Mouse (Mus musculus) bone marrow, adult 2 months (tissue): ENCODE results near the gene Mpst. TPM values are rescaled to one million over a fixed set of nuclear protein-coding genes. Genes with fewer than 3 reads are reported as not detected.

ENCODE experiments used
- H3K27ac ChIP-seq: fragments of 200-500 bp; 2 replicates; pipeline ENCODE4 v1.5.1; 2012; ENCODE audit warnings: low read depth, mild to moderate bottlenecking, control low read depth, inconsistent platforms, low read length; ENCODE audit not compliant: control insufficient read depth, poor library complexity, insufficient read depth
- H3K4me1 ChIP-seq: fragments of 200-500 bp; 2 replicates; pipeline ENCODE4 v1.6.1; 2011; ENCODE audit warnings: low read length; ENCODE audit not compliant: control insufficient read depth, insufficient read depth
- H3K4me3 ChIP-seq: fragments of 200-500 bp; replicated peaks from 2 replicates; pipeline ENCODE3; 2011; ENCODE audit warnings: mild to moderate bottlenecking, low read depth, low read length, control low read depth; ENCODE audit not compliant: control insufficient read depth
- CTCF ChIP-seq: fragments of 200-500 bp; IDR thresholded peaks from 2 replicates; pipeline ENCODE4 v1.5.1; 2011; ENCODE audit warnings: low read length, control low read depth; ENCODE audit not compliant: control insufficient read depth, insufficient read depth
- POLR2A ChIP-seq: fragments of 200-500 bp; IDR thresholded peaks from 2 replicates; pipeline ENCODE4 v1.6.1; 2011; ENCODE audit warnings: low read depth, mild to moderate bottlenecking, control low read depth, low read length, borderline replicate concordance; ENCODE audit not compliant: control insufficient read depth
- WGBS: fragments of 180-500 bp; shearing (Covaris S2); methylation state at CpG from one replicate; pipeline ENCODE4 v1.1.7; 2018; 5-methylcytosine and 5-hydroxymethylcytosine counted together
- polyA plus RNA-seq: library from polyadenylated mRNA; stranded (reverse); fragments of >200 nt; gene quantifications from 2 replicates; pipeline ENCODE4 v1.2.4, GENCODE M21; 2011; ENCODE audit warnings: low replicate concordance; ENCODE audit not compliant: missing spikeins, insufficient read depth, insufficient read length

Gene Mpst
- polyA plus RNA-seq, 1 experiment: 49.5 TPM

DNA sequence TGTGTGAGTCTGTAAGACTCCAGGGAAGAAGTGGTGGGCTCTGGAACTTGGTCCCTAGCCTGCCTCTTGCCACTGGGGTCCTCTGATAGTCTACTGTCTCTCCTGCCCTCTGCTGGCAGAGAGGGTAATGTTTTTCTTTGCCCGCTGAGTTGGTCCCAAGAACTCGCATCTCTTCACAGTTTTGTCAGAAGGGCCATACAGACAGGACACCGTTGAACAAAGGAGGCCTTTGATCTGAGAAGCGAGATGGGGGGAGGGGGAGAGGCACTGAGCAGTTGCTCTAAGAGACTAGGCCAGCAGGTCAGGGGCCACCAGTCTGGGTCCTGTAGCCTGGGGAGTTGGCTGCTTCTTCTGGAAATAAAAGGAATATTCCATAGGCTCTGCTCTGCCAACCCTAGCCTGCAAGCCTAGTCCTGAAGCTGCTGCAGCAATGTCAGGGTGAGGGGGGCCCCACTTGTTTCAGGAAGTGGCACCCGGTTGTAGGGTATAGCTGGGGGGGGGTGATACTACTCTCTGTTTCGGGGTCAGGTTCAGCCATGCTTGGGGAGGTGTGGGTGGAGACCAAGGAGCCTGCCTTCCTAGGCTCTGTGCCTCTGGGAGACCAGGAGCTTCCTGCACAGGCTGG is 28.8 kb downstream of the Mpst start:
- WGBS: 36% methylated on average over 6 of the region's 6 CpGs
- H3K27ac ChIP-seq: no peak overlapping the region
- TF ChIP-seq POLR2A (no peak), CTCF (peak; percentile 52; the same call in 1 of the 2 replicates)
- peaks cover 2% of the 10 kb centered on the region; the same call in 1 of the 2 replicates for H3K4me1 ChIP-seq
- H3K4me3 ChIP-seq: no peak overlapping the region

DNA sequence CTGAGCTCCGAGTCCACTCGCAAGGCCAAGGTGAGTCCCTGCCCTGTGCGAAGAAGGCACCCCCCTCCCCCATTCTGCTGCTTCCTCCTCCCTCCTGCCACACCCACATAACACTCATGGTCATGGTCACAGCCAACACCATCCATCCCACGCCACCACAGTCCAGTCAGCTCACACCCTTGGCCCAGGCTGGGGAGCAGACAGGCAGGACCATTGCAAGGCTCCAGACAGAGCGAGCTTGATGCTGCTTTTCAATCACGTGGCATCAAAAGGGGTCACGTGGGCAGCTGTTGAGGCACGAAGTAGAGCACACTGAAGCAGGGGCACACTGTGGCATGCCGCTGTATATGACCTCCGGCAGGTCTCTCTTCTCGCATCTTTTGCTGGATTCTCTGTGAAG is 29.5 kb downstream of the Mpst start:
- no peak overlapping the region for H3K4me3 ChIP-seq
- no peak for TF ChIP-seq POLR2A
- TF ChIP-seq CTCF: no peak
- no peak overlapping the region for H3K27ac ChIP-seq
- peaks cover 2% of the 10 kb centered on the region; the same call in 1 of the 2 replicates for H3K4me1 ChIP-seq
- WGBS: 82% methylated on average over 11 of the region's 11 CpGs

DNA sequence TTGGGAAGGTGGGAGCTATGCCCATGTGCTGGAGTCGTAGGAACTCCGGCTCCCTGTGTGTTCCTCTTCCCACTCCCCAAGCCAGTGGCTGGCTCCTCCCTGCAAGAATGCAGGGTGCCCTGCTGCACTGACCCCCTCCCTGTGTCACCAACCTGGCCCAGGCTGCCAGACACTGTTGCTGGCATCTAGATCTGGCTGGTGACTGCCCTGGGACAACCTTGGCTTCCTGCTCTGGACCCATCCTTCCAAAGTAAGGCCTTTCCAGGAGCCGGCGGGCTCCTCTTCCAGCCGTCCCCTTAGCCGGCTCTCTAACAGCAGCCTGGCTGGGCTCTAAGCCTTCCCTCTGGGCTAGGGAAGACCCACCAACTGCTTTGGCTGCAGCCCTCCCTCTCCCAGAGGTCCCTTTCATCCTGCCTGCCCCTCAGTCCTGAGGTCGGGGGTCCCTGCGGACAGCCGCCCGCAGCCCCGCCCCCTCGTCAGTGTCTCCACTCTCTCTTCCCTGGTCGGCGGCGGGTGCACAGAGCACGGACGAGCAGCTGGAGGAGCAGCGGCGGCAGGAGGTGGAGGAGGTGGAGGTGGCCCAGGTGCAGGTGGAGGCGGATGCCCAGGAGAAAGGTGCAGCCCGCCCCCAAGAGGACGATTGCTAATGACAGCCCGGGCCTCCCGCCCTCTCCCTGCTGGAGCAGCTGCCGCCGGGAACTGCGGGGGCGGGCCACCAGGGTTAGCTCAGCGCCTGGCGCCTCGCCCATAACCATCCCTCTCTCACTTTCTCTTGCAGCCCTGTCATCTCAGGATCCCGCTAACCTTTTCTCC is 30.4 kb downstream of the Mpst start:
- no peak overlapping the region for H3K27ac ChIP-seq
- 73% methylated on average over 30 of the region's 32 CpGs for WGBS
- peaks cover 3% of the 10 kb centered on the region; the same call in 1 of the 2 replicates for H3K4me1 ChIP-seq
- no peak overlapping the region for H3K4me3 ChIP-seq
- TF ChIP-seq CTCF: no peak
- TF ChIP-seq POLR2A: no peak

DNA sequence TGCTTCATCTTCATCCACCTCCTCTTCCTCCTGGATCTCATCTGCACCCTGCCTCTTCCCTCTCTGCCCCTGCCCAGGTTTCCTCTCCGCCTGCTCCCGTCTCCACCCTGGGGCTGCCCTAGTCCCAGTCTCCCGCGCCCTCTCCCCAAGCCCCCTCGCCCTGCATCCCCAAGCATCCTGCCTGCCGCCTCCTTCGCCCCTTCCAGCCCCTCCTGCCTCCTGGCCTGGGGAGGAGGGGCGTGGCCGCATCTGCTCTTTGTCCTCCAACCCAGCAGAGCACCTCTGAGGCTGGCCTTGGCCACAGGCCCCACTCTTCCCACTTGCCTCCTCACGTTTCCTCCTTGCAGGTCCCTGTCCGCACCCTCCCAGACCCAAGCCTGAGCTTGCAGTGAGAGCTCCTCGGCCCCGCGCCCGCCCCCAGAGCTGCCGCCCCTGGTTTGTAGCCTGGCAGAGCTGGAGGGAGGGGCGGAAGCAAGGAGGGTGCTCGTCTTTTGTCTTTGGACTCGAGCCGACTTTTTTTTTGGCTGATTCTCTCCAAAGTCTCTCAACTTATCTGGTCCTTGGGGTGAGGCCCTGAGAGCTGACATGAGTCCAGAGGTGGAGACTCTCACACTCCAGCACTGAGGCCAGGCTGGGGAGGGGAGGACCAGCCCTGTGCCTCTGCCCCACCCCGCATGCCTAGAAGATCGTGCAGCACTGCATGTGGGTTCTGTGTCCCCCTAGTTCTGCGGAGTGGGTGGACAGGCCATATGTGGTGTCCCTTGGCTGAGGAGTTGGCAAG is 31.2 kb downstream of the Mpst start:
- H3K4me1 ChIP-seq: peaks cover 3% of the 10 kb centered on the region; the same call in 1 of the 2 replicates
- TF ChIP-seq CTCF: no peak
- no peak for TF ChIP-seq POLR2A

DNA sequence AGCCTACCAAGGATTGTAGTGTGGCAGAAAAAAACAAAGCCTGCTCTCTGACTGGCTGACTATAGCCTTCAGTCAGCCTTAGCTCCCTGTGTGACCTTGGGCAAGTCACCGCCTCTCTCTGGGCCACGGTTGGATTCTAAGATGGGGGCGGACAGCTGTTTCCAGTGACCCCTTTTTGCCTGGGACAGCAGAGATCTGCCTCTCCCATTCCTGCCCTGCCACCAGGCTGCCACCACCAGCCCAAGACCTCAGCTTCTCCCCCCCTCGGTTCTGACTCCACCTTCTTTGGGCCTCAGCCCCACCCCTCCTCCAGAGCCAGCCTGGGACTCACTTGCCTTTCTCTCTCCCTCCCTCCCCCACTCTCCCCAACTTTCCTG is 31.8 kb downstream of the Mpst start:
- TF ChIP-seq CTCF: no peak
- TF ChIP-seq POLR2A: no peak
- Histone ChIP-seq H3K4me1 (peaks cover 3% of the 10 kb centered on the region; the same call in 1 of the 2 replicates), H3K4me3 (no peak overlapping the region), H3K27ac (no peak overlapping the region)
- WGBS: 76% methylated on average over 4 of the region's 4 CpGs

More for the DNA sequence above, 31.2 kb downstream of the Mpst start:
- no peak overlapping the region for H3K27ac ChIP-seq
- 78% methylated on average over 23 of the region's 23 CpGs for WGBS
- no peak overlapping the region for H3K4me3 ChIP-seq

DNA sequence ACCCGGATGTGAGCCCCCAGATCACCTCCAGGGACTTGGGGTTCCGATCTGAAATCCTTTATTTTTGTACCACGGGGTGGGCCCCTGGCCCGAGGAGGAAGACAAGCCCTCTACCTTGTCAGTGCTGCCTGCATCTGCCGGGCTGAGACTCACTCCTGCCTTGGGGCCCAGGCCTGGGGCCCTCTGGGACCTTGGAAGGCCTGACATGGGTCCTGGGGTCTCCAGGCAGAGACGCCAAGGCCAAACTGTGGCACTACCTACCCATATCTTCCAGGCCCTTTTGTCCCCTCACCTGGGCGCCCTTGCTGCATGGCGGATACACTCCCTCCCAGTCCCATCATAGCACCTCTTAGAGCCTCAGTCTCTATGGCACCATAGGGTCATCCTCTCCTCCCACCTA is 32.3 kb downstream of the Mpst start:
- WGBS: 75% methylated on average over 8 of the region's 8 CpGs
- peaks cover 3% of the 10 kb centered on the region; the same call in 1 of the 2 replicates for H3K4me1 ChIP-seq
- TF ChIP-seq CTCF (no peak), POLR2A (no peak)

DNA sequence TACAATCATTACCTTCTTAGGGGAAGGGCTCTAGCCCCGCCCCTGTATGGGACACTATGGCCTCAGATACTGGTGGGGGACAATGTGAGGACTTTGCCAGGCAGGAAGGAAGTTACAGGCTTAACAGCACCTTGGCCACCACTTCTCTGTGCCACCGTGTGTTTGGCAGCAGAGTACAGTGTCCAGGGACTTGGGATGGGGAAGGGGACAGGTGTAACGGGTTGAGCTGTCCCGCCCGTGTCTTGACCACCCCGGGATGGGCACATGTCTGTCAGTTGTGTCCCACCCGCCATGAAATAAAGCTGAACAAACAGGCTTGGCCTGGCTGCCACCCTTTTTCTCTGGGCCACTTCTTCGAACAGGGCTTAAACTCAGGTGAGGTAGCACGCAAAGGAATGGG is 32.8 kb downstream of the Mpst start:
- Histone ChIP-seq H3K4me3 (no peak overlapping the region), H3K27ac (no peak overlapping the region), H3K4me1 (peaks cover 3% of the 10 kb centered on the region; the same call in 1 of the 2 replicates)
- 64% methylated on average over 9 of the region's 9 CpGs for WGBS
- no peak for TF ChIP-seq POLR2A

More for the DNA sequence above, 32.3 kb downstream of the Mpst start:
- H3K4me3 ChIP-seq: no peak overlapping the region
- H3K27ac ChIP-seq: no peak overlapping the region

DNA sequence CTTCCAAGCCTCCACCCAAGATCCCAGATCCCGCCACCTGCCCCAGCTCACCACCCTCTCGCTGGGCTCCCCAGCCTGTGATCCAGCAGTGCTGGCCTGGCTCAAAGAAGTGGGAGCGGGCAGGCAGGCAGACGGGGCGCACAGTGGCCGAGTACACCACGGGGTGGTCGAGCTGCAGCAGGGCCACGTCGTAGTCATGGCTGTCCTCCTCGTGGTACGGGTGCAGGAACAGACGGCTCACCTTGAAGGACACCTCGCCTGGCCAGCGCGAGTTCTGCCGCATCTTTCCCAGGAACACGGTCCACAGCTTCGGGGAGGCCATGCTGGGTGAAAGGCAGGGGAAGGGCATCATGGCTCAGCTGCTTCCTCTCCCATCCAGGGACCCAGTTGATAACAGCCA is 36.0 kb downstream of the Mpst start:
- TF ChIP-seq CTCF (no peak), POLR2A (peak; percentile 27; the same call in 1 of the 2 replicates)
- WGBS: 88% methylated on average over 19 of the region's 19 CpGs
- no peak overlapping the region for H3K4me3 ChIP-seq
- no peak overlapping the region for H3K27ac ChIP-seq
- peaks cover 3% of the 10 kb centered on the region; the same call in 1 of the 2 replicates for H3K4me1 ChIP-seq
